In the genomic region with DNA sequence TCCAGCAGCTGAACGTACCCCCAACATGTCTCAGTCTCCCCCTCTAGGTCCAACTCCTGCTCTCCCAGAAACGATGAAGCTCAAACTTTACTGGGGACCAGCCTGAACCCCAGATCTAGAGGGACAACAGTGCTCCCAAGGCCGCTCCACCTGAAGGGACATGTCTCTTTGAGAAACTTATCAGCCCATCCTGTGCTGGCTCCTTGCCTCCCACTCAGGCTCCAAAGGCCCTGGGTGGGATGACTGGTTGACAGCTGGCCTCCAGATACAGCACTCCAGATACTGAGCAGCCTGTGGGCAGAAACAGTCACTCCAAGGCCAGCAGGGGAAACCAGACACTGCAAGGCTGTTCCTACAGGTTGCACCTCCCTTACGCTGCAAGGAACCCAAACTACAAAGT, we compare ENCODE assay signal across 7 mouse cellular contexts. TPM values are rescaled to one million over a fixed set of nuclear protein-coding genes. Genes with fewer than 3 reads are reported as not detected.
DNase-seq lines count a peak whose midpoint lies in the region; ATAC-seq and TF ChIP-seq lines count a peak whose summit lies in the region.

No protein-coding gene starts in this region.

- intact Hi-C loops in heart, postnatal 10 days (cut with DNase I), result loop anchor here (2.0 kb wide), 1 partner anchor 46 kb away; no protein-coding TSS in a partner anchor

- peak overlapping the region; percentile 62 for H3K9ac ChIP-seq in lung, embryonic 14.5 days
- H3K9ac ChIP-seq in liver, postnatal 0 days (replicated peaks), result no peak overlapping the region

- DNase-seq in lung, embryonic 14.5 days, result peak; percentile 3
- no peak for DNase-seq in lung, postnatal 14 days
- DNase-seq in embryonic facial prominence, embryonic 10.5 days (ENCODE audit: low spot score), result no peak
- peak; percentile 2 to 8 for DNase-seq in heart, postnatal 10 days
- DNase-seq in liver, postnatal 0 days, result no peak
- DNase-seq in testis, postnatal 10 days (ENCODE audit: low spot score), result peak; percentile 43
- no peak for DNase-seq in frontal cortex, postnatal 14 days (ENCODE audit: low spot score in 2 of 2)

- H3K36me3 ChIP-seq in lung, embryonic 14.5 days (ENCODE audit: insufficient read depth), result no peaks in the 10 kb centered on the region
- H3K36me3 ChIP-seq in embryonic facial prominence, embryonic 10.5 days (replicated peaks), result no peaks in the 10 kb centered on the region; the same call in 1 of the 2 replicates
- no peaks in the 10 kb centered on the region for H3K36me3 ChIP-seq in liver, postnatal 0 days (replicated peaks; ENCODE audit: insufficient read depth, low read length)

- TF ChIP-seq CTCF in lung, embryonic 14.5 days (IDR thresholded peaks at IDR 0.05; ENCODE audit: low read depth), result no peak
- TF ChIP-seq CTCF in liver, postnatal 0 days (IDR thresholded peaks at IDR 0.05; ENCODE audit: low read depth), result no peak

- H3K4me3 ChIP-seq in lung, embryonic 14.5 days (ENCODE audit: low read depth, low read length), result peak overlapping the region; percentile 52
- H3K4me3 ChIP-seq in embryonic facial prominence, embryonic 10.5 days, result peak overlapping the region; percentile 69
- no peak overlapping the region; the same call in 1 of the 2 replicates for H3K4me3 ChIP-seq in liver, postnatal 0 days (ENCODE audit: low read depth, low read length)

- ATAC-seq in lung, embryonic 14.5 days (ENCODE audit: insufficient read depth), result peak; percentile 29
- ATAC-seq in liver, postnatal 0 days, result no peak

- no peak for TF ChIP-seq EP300 in liver, postnatal 0 days (IDR thresholded peaks at IDR 0.05; ENCODE audit: low read depth)

- H3K4me1 ChIP-seq in lung, embryonic 14.5 days (ENCODE audit: insufficient read depth), result no peaks in the 10 kb centered on the region
- peaks cover 14% of the 10 kb centered on the region; the same call in 1 of the 2 replicates for H3K4me1 ChIP-seq in embryonic facial prominence, embryonic 10.5 days
- 0 out of 2 replicates have a peak, but pooled peaks cover 2% of the 10 kb centered on the region for H3K4me1 ChIP-seq in liver, postnatal 0 days (ENCODE audit: insufficient read depth)

- no peaks in the 10 kb centered on the region for H3K27me3 ChIP-seq in lung, embryonic 14.5 days (ENCODE audit: insufficient read depth, low read length)
- 0 out of 2 replicates have a peak, but pooled peaks cover 10% of the 10 kb centered on the region for H3K27me3 ChIP-seq in embryonic facial prominence, embryonic 10.5 days (replicated peaks; ENCODE audit: low read depth, poor library complexity, severe bottlenecking)
- peaks cover 13% of the 10 kb centered on the region; the same call in 1 of the 2 replicates for H3K27me3 ChIP-seq in liver, postnatal 0 days (ENCODE audit: insufficient read depth, low read length)

- WGBS in lung, embryonic 14.5 days, result 39% methylated on average over 4 of the region's 4 CpGs
- 44% methylated on average over 4 of the region's 4 CpGs for WGBS in embryonic facial prominence, embryonic 10.5 days
- 46% methylated on average over 4 of the region's 4 CpGs for WGBS in liver, postnatal 0 days (ENCODE audit: insufficient replicate concordance)

- peak overlapping the region; percentile 87 for H3K27ac ChIP-seq in lung, embryonic 14.5 days (ENCODE audit: low read depth)
- H3K27ac ChIP-seq in embryonic facial prominence, embryonic 10.5 days (replicated peaks), result peak overlapping the region; percentile 87
- no peak overlapping the region for H3K27ac ChIP-seq in liver, postnatal 0 days (ENCODE audit: low read depth)

- no peaks in the 10 kb centered on the region for H3K9me3 ChIP-seq in lung, embryonic 14.5 days (ENCODE audit: low read depth, low read length)
- H3K9me3 ChIP-seq in embryonic facial prominence, embryonic 10.5 days, result peaks cover 6% of the 10 kb centered on the region; the same call in 1 of the 2 replicates
- no peaks in the 10 kb centered on the region for H3K9me3 ChIP-seq in liver, postnatal 0 days (ENCODE audit: low read length)

- H3K4me2 ChIP-seq in lung, embryonic 14.5 days, result peak overlapping the region; percentile 74
- H3K4me2 ChIP-seq in liver, postnatal 0 days (ENCODE audit: low read depth, low read length), result peak overlapping the region; percentile 74

RNA-seq across cellular contexts. Expression of gene Usp27x, which starts 1.0 kb away (rescaled TPM):
- 0.31 and 0.51 TPM in 2 replicates for polyA plus RNA-seq in lung, embryonic 14.5 days (2014; fragmentation: Nextera tagmentation; extraction: Ambion mirVana)
- polyA plus RNA-seq in embryonic facial prominence, embryonic 10.5 days (2016; fragmentation: Nextera tagmentation; extraction: Ambion mirVana), result 0.57 and 0.64 TPM in 2 replicates
- 1 to 10 TPM in 1 of 2 experiments, under 1 TPM in 1; 0.91 to 1.3 TPM for total RNA-seq in heart, postnatal 10 days (2021)
- 0.07 TPM in 1 of 2 replicates, not detected in the other for polyA plus RNA-seq in liver, postnatal 0 days (2015; fragmentation: Nextera tagmentation; extraction: Ambion mirVana)

RNA-seq across cellular contexts. Expression of gene Clcn5, which starts 57.4 kb away (rescaled TPM):
- 14.7 and 17.0 TPM in 2 replicates for polyA plus RNA-seq in lung, embryonic 14.5 days (2014; fragmentation: Nextera tagmentation; extraction: Ambion mirVana)
- 19.4 and 19.5 TPM in 2 replicates for polyA plus RNA-seq in embryonic facial prominence, embryonic 10.5 days (2016; fragmentation: Nextera tagmentation; extraction: Ambion mirVana)
- total RNA-seq in heart, postnatal 10 days (2021), result 10 to 100 TPM in 1 of 2 experiments, 1 to 10 TPM in 1; 9.1 to 11.7 TPM
- 0.97 and 1.3 TPM in 2 replicates for polyA plus RNA-seq in liver, postnatal 0 days (2015; fragmentation: Nextera tagmentation; extraction: Ambion mirVana)

Comparison
In these comparisons a context has a peak if more than half of its experiments do, and no peak if none do; other contexts are left out.
1. DNase-seq: peak in lung, embryonic 14.5 days (single experiment), heart, postnatal 10 days (2 of 2) and testis, postnatal 10 days (single experiment); none in lung, postnatal 14 days (single experiment), embryonic facial prominence, embryonic 10.5 days (single experiment), liver, postnatal 0 days (single experiment) and frontal cortex, postnatal 14 days (0 of 2).